Mouse (Mus musculus) liver, postnatal 0 days (tissue): ENCODE measurements at regions not wholly inside any gene's neighbourhood (a gene's known extent, or its start where the extent isn't known, plus 50 kb on each side); places are given as distances from the start of the nearest gene placed in this dataset.

Experiments
- ATAC-seq: fragments of 200-750 bp; cut with Nextera tagmentation; 2 replicates; pipeline ENCODE4 v1.8.0; 2017; ENCODE audit warnings: mild to moderate bottlenecking, moderate library complexity
- DNase-seq: peaks from one replicate; pipeline ENCODE4 v3.0.0-alpha.2; 2016
- H3K27ac ChIP-seq: fragments of 300-500 bp; sonication (generic); 2 replicates; pipeline ENCODE4 v1.5.1; 2014; ENCODE audit warnings: antibody characterized with exemption, moderate library complexity, mild to moderate bottlenecking, low read depth
- H3K27me3 ChIP-seq: fragments of 300-500 bp; sonication (generic); 2 replicates; pipeline ENCODE4 v1.6.1; 2014; ENCODE audit warnings: low read length, control low read depth, mixed read lengths; ENCODE audit not compliant: insufficient read depth
- H3K36me3 ChIP-seq: fragments of 300-500 bp; sonication (generic); replicated peaks from 2 replicates; pipeline ENCODE4 v1.6.1; 2014; ENCODE audit warnings: mild to moderate bottlenecking, control low read depth, low read length, moderate library complexity, mixed read lengths; ENCODE audit not compliant: insufficient read depth
- H3K4me1 ChIP-seq: fragments of 300-500 bp; sonication (generic); 2 replicates; pipeline ENCODE4 v1.6.1; 2014; ENCODE audit warnings: antibody characterized with exemption, mild to moderate bottlenecking, control low read depth; ENCODE audit not compliant: insufficient read depth
- H3K4me2 ChIP-seq: fragments of 300-500 bp; sonication (generic); 2 replicates; pipeline ENCODE4 v1.6.1; 2014; ENCODE audit warnings: low read depth, mild to moderate bottlenecking, low read length, moderate library complexity, mixed read lengths
- H3K4me3 ChIP-seq: fragments of 300-500 bp; sonication (generic); 2 replicates; pipeline ENCODE4 v1.5.1; 2014; ENCODE audit warnings: low read depth, low read length
- H3K9ac ChIP-seq: fragments of 300-500 bp; sonication (generic); replicated peaks from 2 replicates; pipeline ENCODE4 v1.6.1; 2014; ENCODE audit warnings: mild to moderate bottlenecking, moderate library complexity
- H3K9me3 ChIP-seq: fragments of 300-500 bp; sonication (generic); 2 replicates; pipeline ENCODE4 v1.6.1; 2016; ENCODE audit warnings: mild to moderate bottlenecking, control low read depth, low read length, mixed read lengths
- CTCF ChIP-seq: sonication (generic); IDR thresholded peaks from 2 replicates; pipeline ENCODE4 v1.5.1; 2016; ENCODE audit warnings: antibody characterized with exemption, low read depth
- EP300 ChIP-seq: IDR thresholded peaks from 2 replicates; pipeline ENCODE4 v1.6.1; 2016; ENCODE audit warnings: antibody characterized with exemption, low read depth, mild to moderate bottlenecking
- WGBS: fragments of 180-500 bp; shearing (Covaris S2); extraction: QIAGEN DNeasy Blood & Tissue Kit; methylation state at CpG from one replicate; pipeline ENCODE4 v1.1.7; 2014; ENCODE audit not compliant: insufficient replicate concordance; 5-methylcytosine and 5-hydroxymethylcytosine counted together

DNA sequence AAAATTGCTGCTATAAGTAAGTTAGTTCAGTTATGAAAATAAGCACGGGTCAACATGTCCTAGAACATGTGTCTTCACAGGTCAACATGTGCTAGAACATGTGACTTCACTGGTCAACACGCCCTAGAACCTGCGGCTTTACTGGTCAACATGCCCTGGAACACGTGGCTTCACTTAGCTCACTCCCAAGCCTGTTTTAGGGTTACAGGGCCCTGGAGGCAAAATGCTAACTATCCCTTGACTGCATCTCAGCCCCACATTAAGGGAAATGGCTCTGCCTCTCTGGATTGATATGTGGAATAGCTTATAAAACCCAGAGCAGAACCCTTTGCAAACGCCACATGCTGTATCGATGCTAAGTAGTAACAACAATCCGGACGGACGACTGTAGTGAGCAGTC is 67.8 kb downstream of the Nkx6-1 start:
- Histone ChIP-seq H3K4me3 (no peak overlapping the region), H3K4me2 (no peak overlapping the region), H3K9ac (no peak overlapping the region), H3K9me3 (no peaks in the 10 kb centered on the region), H3K4me1 (no peaks in the 10 kb centered on the region), H3K36me3 (no peaks in the 10 kb centered on the region), H3K27ac (no peak overlapping the region), H3K27me3 (no peaks in the 10 kb centered on the region)
- TF ChIP-seq CTCF: no peak
- no peak for TF ChIP-seq EP300
- no peak for ATAC-seq
- WGBS: 82% methylated on average over 9 of the region's 9 CpGs
- no peak for DNase-seq

DNA sequence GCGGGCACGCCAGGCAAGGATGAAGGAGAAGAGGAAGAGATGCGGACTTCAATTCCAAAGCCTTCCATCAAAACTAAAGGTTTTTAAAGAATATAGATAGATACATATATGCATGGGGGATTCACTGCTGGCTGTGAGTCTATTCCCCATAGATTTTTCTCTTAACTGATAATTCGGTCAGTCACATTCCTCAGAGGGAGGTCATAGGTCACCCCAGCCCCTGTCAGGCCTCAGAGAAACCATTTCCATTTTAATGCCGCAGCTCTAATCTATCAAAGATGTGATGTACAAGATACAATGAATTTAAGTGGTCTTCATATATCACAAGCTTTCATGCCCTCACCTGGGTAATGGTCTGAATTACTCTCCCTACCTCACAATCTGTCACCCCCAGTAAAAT is 73.6 kb downstream of the Nkx6-1 start:
- no peak overlapping the region for H3K4me2 ChIP-seq
- H3K4me3 ChIP-seq: no peak overlapping the region
- DNase-seq (no peak), ATAC-seq (no peak)
- 84% methylated on average over 5 of the region's 5 CpGs for whole genome bisulfite sequencing
- H3K27me3 ChIP-seq: no peaks in the 10 kb centered on the region
- no peaks in the 10 kb centered on the region for H3K36me3 ChIP-seq
- TF ChIP-seq CTCF (no peak), EP300 (no peak)
- no peaks in the 10 kb centered on the region for H3K9me3 ChIP-seq
- H3K4me1 ChIP-seq: no peaks in the 10 kb centered on the region
- no peak overlapping the region for H3K9ac ChIP-seq
- H3K27ac ChIP-seq: no peak overlapping the region

DNA sequence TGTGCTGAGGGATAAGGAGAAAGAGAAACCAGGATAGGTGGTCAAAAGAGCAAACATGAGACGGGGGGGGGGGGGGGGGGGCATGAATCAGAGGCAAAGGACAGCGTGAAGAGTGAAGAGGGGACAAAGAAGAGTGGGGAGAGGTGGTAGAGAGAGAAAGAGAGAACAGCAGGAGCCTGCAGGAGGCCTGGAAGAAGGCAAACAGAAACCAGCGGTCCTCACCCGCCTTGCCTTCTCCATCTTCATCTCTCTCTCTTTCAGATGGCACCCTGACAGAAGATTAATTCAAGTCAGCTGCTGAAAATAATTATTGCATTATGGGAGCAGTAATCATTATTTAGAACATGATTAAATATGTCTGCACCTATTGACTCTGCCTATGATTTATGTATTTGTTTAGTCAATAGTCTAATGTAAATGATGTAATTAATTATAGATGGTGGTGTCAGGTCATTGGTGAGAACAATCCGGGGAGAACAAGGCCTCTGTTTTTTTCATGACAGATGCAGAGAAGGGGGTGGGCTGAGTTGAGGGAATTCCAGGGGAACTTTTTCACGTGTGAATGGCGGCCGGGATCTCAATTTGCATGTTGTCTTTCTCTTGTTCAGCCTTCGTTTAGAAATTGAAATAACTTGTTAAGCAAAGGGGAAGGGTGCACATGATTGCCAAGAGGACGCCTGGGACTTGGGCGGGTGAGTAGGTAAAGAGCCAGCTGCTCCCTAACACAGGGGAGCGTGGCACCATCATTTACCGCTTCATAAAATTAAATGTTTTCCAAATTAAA is 74.3 kb downstream of the Nkx6-1 start:
- 68% methylated on average over 11 of the region's 13 CpGs for WGBS
- Histone ChIP-seq H3K4me2 (no peak overlapping the region), H3K9me3 (no peaks in the 10 kb centered on the region), H3K4me1 (no peaks in the 10 kb centered on the region), H3K36me3 (no peaks in the 10 kb centered on the region), H3K27ac (no peak overlapping the region), H3K4me3 (no peak overlapping the region), H3K27me3 (no peaks in the 10 kb centered on the region), H3K9ac (no peak overlapping the region)
- TF ChIP-seq CTCF: no peak
- TF ChIP-seq EP300: no peak
- DNase-seq (no peak), ATAC-seq (no peak)

DNA sequence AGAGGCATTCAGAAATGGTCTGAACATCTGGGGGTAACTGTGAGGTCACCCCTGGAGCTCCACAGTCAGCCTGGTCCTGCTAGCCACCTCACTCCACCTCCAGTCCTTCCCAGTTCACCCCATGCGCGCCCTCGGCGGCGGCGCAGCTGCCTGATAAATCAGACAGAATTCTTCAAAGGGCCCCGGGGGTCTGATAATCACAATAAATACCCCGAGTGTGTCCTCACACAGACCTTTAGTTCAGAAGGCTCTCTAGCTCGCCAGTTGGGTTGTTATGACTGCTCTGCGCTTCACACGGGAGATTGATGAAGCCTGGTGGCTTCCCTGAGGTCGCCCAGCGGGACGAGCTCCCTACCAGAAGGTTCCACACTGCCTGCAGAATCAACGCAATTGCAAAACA is 91.8 kb downstream of the Nkx6-1 start:
- TF ChIP-seq EP300: no peak
- TF ChIP-seq CTCF: no peak
- WGBS: 74% methylated on average over 15 of the region's 15 CpGs
- H3K4me3 ChIP-seq: no peak overlapping the region
- no peak overlapping the region for H3K27ac ChIP-seq
- DNase-seq: no peak
- no peaks in the 10 kb centered on the region for H3K4me1 ChIP-seq
- H3K36me3 ChIP-seq: no peaks in the 10 kb centered on the region
- ATAC-seq: no peak
- no peaks in the 10 kb centered on the region for H3K9me3 ChIP-seq
- no peaks in the 10 kb centered on the region for H3K27me3 ChIP-seq
- no peak overlapping the region for H3K9ac ChIP-seq
- no peak overlapping the region for H3K4me2 ChIP-seq

DNA sequence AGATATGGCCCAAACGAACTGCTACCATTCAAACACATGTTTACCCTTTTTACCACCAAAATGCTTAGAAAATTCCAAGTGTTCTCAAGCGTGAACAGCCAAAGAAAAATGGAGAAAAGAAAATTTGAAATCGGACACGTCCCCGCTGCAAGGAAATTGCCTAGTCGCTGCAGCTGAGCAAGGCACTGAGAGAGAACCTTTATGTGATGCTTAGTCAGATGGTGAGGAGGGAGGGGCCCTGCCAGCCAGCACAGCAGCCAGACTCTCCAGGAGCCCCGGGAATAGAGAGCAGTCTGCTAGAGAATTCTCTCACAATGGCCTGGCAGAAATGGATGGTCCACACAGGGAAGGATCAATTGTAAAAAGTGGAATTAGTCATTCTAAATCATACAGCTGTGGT is 99.0 kb downstream of the Nkx6-1 start:
- no peak for DNase-seq
- Histone ChIP-seq H3K9me3 (no peaks in the 10 kb centered on the region), H3K27me3 (no peaks in the 10 kb centered on the region), H3K4me3 (no peak overlapping the region), H3K27ac (no peak overlapping the region), H3K4me1 (no peaks in the 10 kb centered on the region), H3K4me2 (no peak overlapping the region), H3K36me3 (no peaks in the 10 kb centered on the region), H3K9ac (no peak overlapping the region)
- 61% methylated on average over 7 of the region's 7 CpGs for WGBS
- TF ChIP-seq EP300: no peak
- TF ChIP-seq CTCF: no peak
- ATAC-seq: no peak

DNA sequence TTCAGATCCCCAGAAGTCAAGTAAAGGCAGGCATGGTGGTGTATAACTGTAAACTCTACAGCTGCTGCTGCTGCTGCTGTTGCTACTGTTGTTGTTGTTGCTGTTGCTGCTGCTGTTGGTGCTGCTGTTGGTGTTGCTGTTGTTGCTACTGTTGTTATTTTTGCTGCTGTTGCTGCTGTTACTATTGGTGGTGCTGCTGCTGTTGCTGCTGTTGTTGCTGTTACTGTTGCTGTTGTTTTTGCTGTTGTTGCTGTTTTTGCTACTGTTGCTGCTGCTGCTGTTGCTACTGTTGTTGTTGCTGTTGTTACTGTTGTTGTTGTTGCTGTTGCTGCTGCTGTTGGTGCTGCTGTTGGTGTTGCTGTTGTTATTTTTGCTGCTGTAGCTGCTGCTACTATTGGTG is 104.4 kb downstream of the Nkx6-1 start:
- Histone ChIP-seq H3K4me1 (0 out of 2 replicates have a peak, but pooled peaks cover 2% of the 10 kb centered on the region), H3K27ac (no peak overlapping the region), H3K4me2 (no peak overlapping the region), H3K36me3 (no peaks in the 10 kb centered on the region), H3K9me3 (no peaks in the 10 kb centered on the region), H3K9ac (no peak overlapping the region), H3K4me3 (no peak overlapping the region), H3K27me3 (no peaks in the 10 kb centered on the region)
- ATAC-seq: no peak
- TF ChIP-seq EP300 (no peak), CTCF (no peak)
- no peak for DNase-seq
